Mouse (Mus musculus) gastrocnemius, adult 2 months (tissue): ENCODE measurements at regions not wholly inside any gene's neighbourhood (a gene's known extent, or its start where the extent isn't known, plus 50 kb on each side); places are given as distances from the start of the nearest gene placed in this dataset.

Experiments
- DNase-seq: peaks from one replicate; pipeline ENCODE4 v3.0.0; 2022
- H3K27ac ChIP-seq: fragments of 200-600 bp; 2 replicates; pipeline ENCODE4 v1.8.1; 2022; ENCODE audit warnings: mild to moderate bottlenecking
- H3K4me3 ChIP-seq: fragments of 200-600 bp; 2 replicates; pipeline ENCODE4 v1.8.1; 2022; ENCODE audit warnings: mild to moderate bottlenecking, moderate library complexity
- CTCF ChIP-seq: fragments of 200-600 bp; IDR thresholded peaks from 2 replicates; pipeline ENCODE4 v1.8.1; 2022; ENCODE audit warnings: antibody characterized with exemption, mild to moderate bottlenecking, moderate library complexity
- intact Hi-C: fragments of 180-260 bp; cut with DNase I; formaldehyde crosslinking; loops from one replicate; pipeline ENCODE4 v1.15.1; 2025

DNA sequence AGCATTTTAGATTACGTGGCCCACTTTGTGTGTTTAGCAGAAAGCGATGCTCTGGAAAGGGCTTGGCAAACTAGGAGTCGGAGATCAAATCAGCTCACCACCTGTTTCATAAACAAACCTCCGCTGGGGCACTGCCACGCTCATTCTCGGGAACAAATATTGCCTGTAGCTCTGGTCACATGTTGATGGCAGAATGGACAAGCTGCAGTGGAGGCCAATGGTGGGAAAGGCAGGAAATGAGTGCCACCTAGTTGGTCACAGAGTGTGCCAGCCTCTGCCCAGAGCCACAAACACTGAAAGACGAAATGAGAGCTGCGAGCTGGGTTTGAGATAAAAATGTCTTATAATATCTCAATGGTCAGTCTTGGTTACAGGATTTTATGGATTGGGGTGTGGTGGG lies 259.2 kb upstream of the Csf3r start:
- no peak for TF ChIP-seq CTCF
- Histone ChIP-seq H3K27ac (no peak overlapping the region), H3K4me3 (no peak overlapping the region)
- no peak for DNase-seq
- intact Hi-C loops: no loop called here

DNA sequence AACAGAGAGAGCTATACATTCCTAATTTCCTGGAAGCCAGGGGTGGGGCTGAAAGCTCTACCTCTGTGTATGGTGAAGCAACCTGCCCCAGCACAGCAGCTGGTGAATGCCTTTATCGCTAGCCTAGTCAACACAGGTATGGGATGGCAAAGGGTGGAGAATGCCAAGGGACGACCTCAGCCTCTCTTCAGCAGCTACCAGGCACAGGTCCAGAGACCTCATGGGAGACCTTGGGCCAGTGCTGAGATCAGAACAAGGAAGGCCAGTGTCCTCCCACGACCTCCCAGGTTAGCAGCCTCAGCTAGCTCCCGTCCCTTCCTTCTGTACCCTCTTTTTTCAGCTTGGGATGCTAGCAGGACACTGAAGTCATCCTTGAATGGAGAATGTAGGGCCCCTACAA lies 247.2 kb upstream of the Csf3r start:
- Histone ChIP-seq H3K27ac (no peak overlapping the region), H3K4me3 (no peak overlapping the region)
- DNase-seq: no peak
- TF ChIP-seq CTCF: no peak
- intact Hi-C loops: no loop called here

DNA sequence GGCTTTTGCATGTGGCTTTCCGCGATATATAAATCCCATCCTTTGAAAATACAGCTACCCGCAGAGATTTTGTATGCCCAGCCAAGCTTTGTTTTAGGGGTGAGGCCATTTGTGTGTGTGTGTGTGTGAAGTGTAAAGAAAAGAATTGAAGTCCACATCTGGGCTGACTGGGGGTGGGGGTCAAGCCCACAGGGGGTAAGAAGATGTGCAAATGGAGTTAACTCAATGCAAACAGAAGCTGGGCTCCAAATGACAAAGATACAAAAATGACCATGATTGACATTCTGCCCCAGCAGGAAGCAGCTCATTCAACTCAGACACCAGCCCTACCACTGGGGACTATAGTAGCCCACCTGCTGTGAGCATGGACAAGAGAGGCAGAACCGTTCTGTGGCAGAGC lies 244.2 kb upstream of the Csf3r start:
- intact Hi-C loops: no loop called here
- no peak for DNase-seq
- no peak for TF ChIP-seq CTCF
- no peak overlapping the region for H3K27ac ChIP-seq
- H3K4me3 ChIP-seq: no peak overlapping the region

DNA sequence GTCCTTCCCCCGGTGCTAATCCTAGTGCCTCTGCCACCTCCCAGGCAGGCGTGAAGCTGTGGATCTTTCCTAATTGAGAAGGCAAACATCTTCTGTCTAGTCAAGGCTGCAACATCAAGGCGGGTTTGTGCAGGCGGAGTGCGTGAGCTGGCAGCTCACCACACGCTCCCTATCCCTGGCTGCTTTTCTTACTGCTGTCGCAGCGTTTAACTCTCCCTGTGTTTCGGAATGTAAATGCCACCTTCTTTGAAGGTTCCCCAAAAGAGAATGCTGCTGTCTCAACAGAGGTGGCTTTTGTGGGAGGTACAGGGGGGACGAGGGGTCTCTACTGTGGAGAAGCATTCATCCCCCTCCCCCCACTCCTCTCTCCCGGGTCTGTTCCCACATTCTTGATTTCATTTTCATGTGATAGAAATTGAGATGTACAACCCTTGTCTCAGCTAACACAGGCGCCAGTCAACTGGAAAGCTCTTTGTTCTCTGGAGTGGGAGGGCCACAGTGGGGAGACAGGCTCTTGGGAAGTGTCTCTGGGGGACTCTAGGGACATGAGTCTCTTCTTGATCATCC lies 243.3 kb upstream of the Csf3r start:
- Histone ChIP-seq H3K27ac (no peak overlapping the region), H3K4me3 (no peak overlapping the region)
- TF ChIP-seq CTCF: no peak
- no peak for DNase-seq
- intact Hi-C loops: no loop called here

DNA sequence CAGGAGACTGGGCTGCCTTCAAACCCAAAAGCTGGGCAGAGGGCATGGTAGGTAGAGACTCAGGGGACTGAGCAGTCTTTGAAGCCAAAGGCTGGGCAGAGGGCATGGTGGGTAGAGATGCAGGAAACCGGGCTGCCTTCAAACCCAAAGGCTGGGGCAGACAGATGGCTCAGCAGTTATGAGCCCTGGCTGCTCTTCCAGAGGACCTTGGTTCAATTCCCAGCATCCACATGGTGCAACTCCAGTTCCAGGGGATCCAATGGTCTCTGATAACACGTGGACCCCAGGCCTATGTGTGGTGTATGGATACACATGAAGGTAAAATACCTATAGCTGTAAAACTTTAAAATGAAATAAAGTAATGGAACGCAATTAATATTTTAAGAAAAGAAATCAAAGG lies 242.0 kb upstream of the Csf3r start:
- H3K4me3 ChIP-seq: no peak overlapping the region
- no peak for TF ChIP-seq CTCF
- no peak for DNase-seq
- intact Hi-C loops: no loop called here
- no peak overlapping the region for H3K27ac ChIP-seq

DNA sequence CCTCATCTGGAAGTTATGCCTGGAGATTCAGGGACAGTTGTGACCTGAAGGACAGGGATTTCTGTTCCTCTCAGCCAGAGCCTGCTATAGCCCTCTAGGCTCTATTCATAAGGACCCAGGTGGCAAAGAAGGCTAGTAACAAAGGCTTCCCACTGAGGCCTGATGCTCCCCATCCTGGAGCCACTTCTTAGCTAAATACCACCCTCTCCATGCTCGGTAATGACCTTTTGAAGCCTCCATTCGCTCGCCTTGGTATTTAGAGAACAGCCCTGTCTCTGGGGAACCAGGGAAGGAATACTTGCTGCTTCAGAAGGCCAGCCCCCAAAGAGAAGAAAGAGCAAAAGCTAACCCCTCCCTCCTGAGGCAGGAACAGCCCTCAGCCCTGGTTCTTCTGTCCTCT lies 238.3 kb upstream of the Csf3r start:
- no peak for DNase-seq
- Histone ChIP-seq H3K27ac (no peak overlapping the region), H3K4me3 (no peak overlapping the region)
- intact Hi-C loops: no loop called here
- TF ChIP-seq CTCF: no peak

DNA sequence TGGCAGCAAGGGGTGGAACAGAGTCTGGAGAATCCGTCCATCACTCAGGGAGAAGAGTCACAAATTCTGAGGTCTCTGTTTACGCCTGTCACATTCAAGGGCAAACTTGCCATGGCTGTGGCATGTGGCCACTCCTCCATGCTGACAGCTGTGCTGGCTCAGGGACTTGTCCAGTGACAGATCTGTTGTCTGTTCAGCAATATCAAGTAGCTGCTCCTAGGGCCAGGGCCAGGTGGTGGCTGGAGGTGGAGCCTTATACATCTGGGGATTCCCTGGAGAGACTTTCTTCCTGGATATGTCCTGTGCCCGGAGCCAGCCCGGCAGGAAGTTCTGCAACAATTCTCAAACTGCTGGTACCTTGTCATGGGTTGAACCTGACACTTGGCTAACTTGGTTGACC lies 229.7 kb upstream of the Csf3r start:
- TF ChIP-seq CTCF: no peak
- intact Hi-C loops: no loop called here
- no peak overlapping the region for H3K27ac ChIP-seq
- no peak for DNase-seq
- no peak overlapping the region for H3K4me3 ChIP-seq

DNA sequence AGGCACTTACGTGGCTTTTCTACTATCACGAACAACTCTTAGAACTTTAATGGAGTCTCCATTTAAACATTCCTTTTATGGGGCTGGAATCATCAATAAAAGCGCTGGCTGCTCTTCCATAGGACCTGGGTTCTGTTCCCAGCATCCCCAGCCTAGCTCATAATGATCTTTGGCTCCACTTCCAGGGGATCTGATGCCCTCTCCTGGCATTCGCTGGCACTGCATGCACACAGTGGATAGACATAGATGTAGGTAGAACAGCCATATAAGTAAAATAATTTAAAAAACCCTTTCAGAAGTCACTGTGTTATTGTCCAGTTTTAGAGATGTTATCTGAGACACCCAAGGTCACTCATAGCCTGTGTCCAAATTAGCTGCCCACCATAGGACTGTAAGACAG lies 216.4 kb upstream of the Csf3r start:
- H3K4me3 ChIP-seq: no peak overlapping the region
- TF ChIP-seq CTCF: no peak
- intact Hi-C loops: no loop called here
- DNase-seq: no peak
- no peak overlapping the region for H3K27ac ChIP-seq

DNA sequence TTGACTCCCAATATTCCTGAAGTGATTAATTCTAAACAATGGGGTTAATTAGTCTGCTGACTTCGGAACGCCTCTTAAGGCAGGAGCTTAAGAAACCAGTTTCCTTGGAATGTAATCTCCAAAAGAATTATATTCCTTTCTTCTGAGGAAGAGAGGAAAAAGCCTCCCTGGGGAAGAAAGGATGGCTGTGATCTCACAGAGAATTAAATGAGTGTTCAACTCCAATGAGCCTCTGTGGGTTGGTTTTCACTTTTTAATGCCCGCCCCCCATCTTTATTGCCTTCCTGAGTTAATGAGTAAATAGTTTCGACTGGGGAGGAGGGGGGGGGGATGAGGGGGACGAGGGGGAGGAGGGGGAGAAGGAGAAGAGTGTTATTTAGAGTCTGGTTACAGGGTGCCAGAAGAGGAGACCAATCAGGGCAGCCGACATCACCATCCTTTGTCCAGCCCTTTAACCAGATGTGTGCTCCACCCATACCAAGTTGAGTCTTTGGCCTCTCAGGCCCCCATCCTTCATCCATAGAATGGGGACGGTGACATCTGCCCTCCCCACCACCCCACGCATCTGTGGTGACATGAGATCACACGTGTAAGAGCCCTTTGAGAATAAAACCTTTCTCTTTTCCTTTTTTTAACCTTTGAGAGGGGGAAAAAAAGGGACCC lies 214.8 kb upstream of the Csf3r start:
- no peak for DNase-seq
- no peak overlapping the region for H3K27ac ChIP-seq
- no peak for TF ChIP-seq CTCF
- H3K4me3 ChIP-seq: no peak overlapping the region
- intact Hi-C loops: no loop called here

DNA sequence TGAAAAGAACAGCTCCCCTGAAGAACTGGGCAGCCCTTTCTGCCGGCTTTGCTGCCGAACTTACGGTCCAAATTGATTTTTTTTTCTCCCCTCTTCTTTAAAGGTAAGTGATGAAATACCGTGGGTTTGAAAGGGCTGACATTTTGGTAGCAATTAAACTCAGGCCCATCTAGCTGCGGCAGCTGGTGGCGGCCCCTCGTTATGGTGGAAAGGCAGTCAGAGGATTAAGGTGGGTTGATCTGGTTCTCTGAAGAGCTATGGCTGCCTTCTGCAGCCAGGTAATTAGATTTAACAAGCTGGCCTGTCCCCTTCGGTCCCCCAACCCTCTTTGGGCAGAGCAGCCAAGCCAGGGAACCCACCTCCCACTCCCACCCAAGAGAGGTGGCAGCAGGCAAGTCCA lies 214.1 kb upstream of the Csf3r start:
- intact Hi-C loops: no loop called here
- no peak overlapping the region for H3K4me3 ChIP-seq
- no peak overlapping the region for H3K27ac ChIP-seq
- DNase-seq: no peak
- TF ChIP-seq CTCF: no peak

DNA sequence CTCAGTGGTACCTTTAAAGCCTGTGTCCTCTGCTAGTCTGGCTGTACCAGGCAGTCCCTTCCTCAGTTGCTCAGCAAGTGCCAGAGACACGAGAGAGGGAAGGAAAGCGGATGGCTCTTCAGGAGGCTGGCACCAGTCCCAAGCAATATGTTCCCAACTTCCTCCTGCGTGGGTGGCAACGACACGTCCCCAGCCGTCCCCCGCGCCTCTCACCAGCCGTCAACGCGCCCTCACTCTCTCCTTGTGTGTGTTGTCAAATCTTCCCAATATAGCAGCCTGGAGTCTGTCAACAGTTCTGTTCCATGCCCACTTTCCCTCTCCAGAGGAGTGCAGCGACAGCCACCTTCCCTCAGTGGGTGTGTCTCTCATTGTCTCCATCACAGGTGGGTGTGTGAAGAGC lies 210.0 kb upstream of the Csf3r start:
- no peak for DNase-seq
- no peak overlapping the region for H3K27ac ChIP-seq
- intact Hi-C loops: no loop called here
- TF ChIP-seq CTCF: no peak
- H3K4me3 ChIP-seq: no peak overlapping the region

DNA sequence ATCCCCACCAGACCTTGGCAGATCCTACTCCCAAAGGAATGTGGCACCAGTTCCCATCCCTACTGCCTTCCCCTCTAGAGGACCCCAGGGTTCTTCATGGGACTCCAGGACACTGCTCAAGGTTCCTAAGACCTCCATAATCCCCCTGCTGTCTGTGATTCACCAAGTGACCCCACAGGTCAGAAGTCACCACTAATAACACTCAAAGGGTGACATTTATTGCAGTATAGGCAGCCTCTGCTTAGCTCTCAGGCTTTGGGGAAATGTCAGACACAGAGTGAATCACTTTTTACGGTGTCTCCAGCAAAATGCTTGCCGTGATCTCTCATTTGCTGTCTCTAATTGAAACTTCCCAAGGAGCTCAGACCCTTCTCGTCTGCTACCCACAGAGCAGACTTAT lies 209.1 kb upstream of the Csf3r start:
- no peak for DNase-seq
- Histone ChIP-seq H3K4me3 (no peak overlapping the region), H3K27ac (no peak overlapping the region)
- intact Hi-C loops: no loop called here
- TF ChIP-seq CTCF: no peak

DNA sequence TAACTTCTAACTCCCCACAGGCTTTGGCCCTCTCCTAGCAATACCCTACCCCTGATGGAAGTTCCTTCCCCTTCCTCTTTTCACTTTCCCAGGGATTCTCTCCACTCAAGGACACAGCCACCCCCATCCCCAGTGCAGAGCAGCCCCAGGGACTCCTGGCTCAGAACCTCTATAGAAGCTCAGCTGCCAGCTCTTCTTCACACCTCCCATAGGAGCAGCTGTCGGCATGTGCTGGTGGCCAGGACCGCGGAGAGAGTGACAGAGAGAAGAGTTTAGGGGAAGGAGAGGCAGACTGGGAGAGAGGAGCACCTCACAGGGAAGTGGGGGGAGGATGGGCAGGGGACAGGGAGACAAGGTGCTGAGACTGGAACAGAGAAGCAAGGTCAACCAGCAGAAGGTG lies 199.8 kb upstream of the Csf3r start:
- TF ChIP-seq CTCF: no peak

DNA sequence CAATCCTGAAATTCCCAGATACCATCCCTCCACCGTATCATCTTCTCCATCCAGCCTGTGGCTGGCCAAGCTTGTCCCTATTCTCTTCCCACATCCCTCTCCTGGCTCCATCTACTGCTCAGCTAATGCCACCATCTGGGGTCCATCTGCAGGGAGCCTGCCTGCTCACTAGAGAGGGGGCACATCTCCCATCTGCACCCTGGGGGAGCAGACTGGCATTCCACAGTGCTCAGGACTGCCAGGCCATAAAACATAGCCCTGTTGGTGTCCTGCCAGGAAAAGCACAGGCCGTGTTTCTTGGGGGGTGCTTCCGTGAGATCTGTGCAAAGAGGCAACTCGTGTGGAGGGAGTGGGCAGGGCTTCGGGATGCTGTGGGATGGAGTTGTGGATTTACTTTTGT lies 197.9 kb upstream of the Csf3r start:
- no peak overlapping the region for H3K27ac ChIP-seq
- TF ChIP-seq CTCF: no peak
- intact Hi-C loops: no loop called here
- DNase-seq: no peak
- no peak overlapping the region for H3K4me3 ChIP-seq

More for the DNA sequence above, 199.8 kb upstream of the Csf3r start:
- no peak overlapping the region for H3K27ac ChIP-seq
- no peak for DNase-seq
- no peak overlapping the region for H3K4me3 ChIP-seq
- intact Hi-C loops: no loop called here
